Mouse (Mus musculus) spleen, adult 2 months (tissue): ENCODE measurements at regions not wholly inside any gene's neighbourhood (a gene's known extent, or its start where the extent isn't known, plus 50 kb on each side); places are given as distances from the start of the nearest gene placed in this dataset.

ENCODE experiments used
- CTCF ChIP-seq: fragments of 200-500 bp; IDR thresholded peaks from 2 replicates; pipeline ENCODE4 v1.5.1; 2011; ENCODE audit warnings: mild to moderate bottlenecking, inconsistent platforms; ENCODE audit not compliant: insufficient read depth, insufficient read length, insufficient replicate concordance; ENCODE audit errors: extremely low read depth
- POLR2A ChIP-seq: fragments of 200-500 bp; IDR thresholded peaks from 2 replicates; pipeline ENCODE4 v1.6.1; 2011; ENCODE audit warnings: low read depth, low read length, inconsistent platforms

GRCm38 (mm10) chr1:124706246-124706645, 660.9 kb upstream of the Dpp10 start:
- TF ChIP-seq CTCF (no peak), POLR2A (no peak)
